Mouse (Mus musculus): Measurements from ENCODE around the gene Macrod1. TPM values are rescaled to one million over a fixed set of nuclear protein-coding genes. Genes with fewer than 3 reads are reported as not detected.
A peak's percentile ranks its signal among the peaks of the same experiment; 100 is the strongest.

The Macrod1 gene
- polyA plus RNA-seq, 1 experiment from 2014 or later, result 3.3 TPM

DNA sequence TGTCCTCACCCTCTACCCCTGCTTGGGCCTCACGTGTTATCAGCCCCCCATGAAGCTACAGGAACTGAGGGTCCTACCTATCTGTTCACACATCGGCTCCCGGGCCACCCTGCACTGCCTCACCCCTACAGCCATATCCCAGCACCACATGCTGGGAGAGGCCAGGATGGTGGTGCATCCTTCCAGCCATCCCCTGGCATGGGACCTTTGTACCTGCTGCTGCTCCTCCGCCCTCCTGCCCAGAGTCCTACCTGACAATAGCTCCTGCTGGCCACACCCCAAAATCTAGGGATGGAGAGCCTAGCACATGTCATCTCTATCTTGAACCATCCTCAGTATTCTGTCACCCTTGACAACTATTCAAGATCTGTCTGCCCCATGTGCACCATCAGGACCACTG lies 132.4 kb downstream of the Macrod1 start:
- no peak overlapping the region for H3K27ac ChIP-seq (ENCODE audit: low read depth, low read length)
- ATAC-seq (ENCODE audit: insufficient read depth, low FRiP score, low TSS enrichment) (no peak), DNase-seq (ENCODE audit: low spot score) (no peak)
- no peak overlapping the region for H3K4me3 ChIP-seq (ENCODE audit: low read depth, low read length)
- no peak overlapping the region for H3K9ac ChIP-seq (ENCODE audit: low read length)
- H3K4me1 ChIP-seq (ENCODE audit: control insufficient read depth, insufficient read depth, low read length), result peaks cover 25% of the 10 kb centered on the region
- no peak overlapping the region for H3K4me2 ChIP-seq (ENCODE audit: low read depth)
- peaks cover 25% of the 10 kb centered on the region for H3K27me3 ChIP-seq (ENCODE audit: control insufficient read depth, insufficient read depth, low read length)
- 68% methylated on average over 4 of the region's 4 CpGs for WGBS
- no peaks in the 10 kb centered on the region for H3K9me3 ChIP-seq (ENCODE audit: control insufficient read depth, low read length)
- no peaks in the 10 kb centered on the region for H3K36me3 ChIP-seq (ENCODE audit: control insufficient read depth, insufficient read depth, low read length)

DNA sequence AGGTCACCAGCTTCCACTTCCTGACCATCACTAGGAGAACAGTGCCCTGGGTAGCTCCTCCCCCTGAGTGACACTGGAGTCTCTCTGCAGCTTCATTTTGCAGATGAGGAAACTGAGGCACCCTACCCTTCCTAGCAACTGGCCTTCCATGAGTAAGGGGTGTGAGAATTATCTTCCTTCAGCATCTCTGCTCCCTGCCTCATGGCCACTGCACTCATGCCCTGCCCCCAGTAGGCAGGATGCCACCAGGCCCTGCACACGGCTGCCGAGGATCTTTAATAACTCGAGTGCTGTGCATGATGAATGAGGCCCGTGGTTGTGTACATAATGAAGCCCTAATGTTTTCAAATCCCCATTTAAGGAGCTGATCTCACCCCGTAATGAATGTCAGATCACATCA lies 134.4 kb downstream of the Macrod1 start:
- 73% methylated on average over 5 of the region's 5 CpGs for WGBS

DNA sequence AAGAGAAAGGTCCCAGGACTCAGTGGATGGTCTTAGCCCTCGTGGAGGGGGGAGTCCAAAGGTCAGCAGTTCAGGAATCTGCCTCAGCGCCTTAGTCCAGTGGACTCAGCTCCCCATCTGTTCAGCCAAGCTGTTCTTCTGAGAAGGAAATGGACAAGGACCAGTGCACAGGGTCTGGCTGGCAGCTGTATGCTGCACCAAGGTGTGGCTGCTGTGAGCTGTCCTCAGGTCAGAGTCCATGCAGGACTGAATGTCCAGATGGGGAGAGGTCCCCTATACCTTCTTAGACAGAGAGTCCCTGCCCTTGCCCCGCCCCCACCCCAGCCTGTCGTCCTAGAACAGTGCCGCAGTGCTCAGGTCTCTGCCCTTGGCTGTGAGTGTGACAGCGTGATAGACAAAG lies 135.0 kb downstream of the Macrod1 start:
- no peak for DNase-seq (ENCODE audit: low spot score)

More for the DNA sequence above, 134.4 kb downstream of the Macrod1 start:
- Histone ChIP-seq H3K4me1 (ENCODE audit: control insufficient read depth, insufficient read depth, low read length) (peaks cover 17% of the 10 kb centered on the region), H3K27ac (ENCODE audit: low read depth, low read length) (no peak overlapping the region), H3K36me3 (ENCODE audit: control insufficient read depth, insufficient read depth, low read length) (no peaks in the 10 kb centered on the region), H3K9me3 (ENCODE audit: control insufficient read depth, low read length) (no peaks in the 10 kb centered on the region), H3K4me2 (ENCODE audit: low read depth) (no peak overlapping the region), H3K4me3 (ENCODE audit: low read depth, low read length) (no peak overlapping the region), H3K27me3 (ENCODE audit: control insufficient read depth, insufficient read depth, low read length) (peaks cover 27% of the 10 kb centered on the region), H3K9ac (ENCODE audit: low read length) (no peak overlapping the region)
- DNase-seq (ENCODE audit: low spot score) (no peak), ATAC-seq (ENCODE audit: insufficient read depth, low FRiP score, low TSS enrichment) (no peak)

DNA sequence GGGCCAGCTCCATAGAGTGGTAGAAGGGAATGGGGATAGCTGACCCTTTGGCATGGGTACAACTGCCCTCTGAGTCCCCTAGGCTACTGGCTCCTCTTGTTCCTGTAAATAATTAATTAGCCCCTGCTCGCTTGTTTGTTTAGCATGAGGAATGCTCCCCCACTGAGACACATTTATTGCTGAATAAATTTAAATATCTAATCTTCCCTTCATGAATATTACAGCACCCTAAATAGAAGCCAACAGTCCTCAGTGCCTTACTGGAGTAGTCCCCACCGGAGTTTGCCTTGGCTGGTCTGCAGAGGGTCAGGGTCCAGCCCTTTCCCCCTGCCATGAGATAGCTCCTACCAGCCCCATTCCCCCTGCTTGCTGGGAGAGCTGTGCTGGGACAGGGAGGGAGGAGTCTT lies 136.0 kb downstream of the Macrod1 start:
- Histone ChIP-seq H3K4me2 (ENCODE audit: low read depth) (no peak overlapping the region), H3K27me3 (ENCODE audit: control insufficient read depth, insufficient read depth, low read length) (peaks cover 19% of the 10 kb centered on the region), H3K36me3 (ENCODE audit: control insufficient read depth, insufficient read depth, low read length) (no peaks in the 10 kb centered on the region), H3K27ac (ENCODE audit: low read depth, low read length) (no peak overlapping the region), H3K9ac (ENCODE audit: low read length) (no peak overlapping the region), H3K4me3 (ENCODE audit: low read depth, low read length) (no peak overlapping the region), H3K9me3 (ENCODE audit: control insufficient read depth, low read length) (no peaks in the 10 kb centered on the region), H3K4me1 (ENCODE audit: control insufficient read depth, insufficient read depth, low read length) (peaks cover 16% of the 10 kb centered on the region)
- no peak for DNase-seq (ENCODE audit: low spot score)
- WGBS, result 38% methylated on average over 2 of the region's 2 CpGs
- ATAC-seq (ENCODE audit: insufficient read depth, low FRiP score, low TSS enrichment), result no peak

More for the DNA sequence above, 135.0 kb downstream of the Macrod1 start:
- 39% methylated on average over 6 of the region's 6 CpGs for whole genome bisulfite sequencing
- no peak overlapping the region for H3K9ac ChIP-seq (ENCODE audit: low read length)
- no peaks in the 10 kb centered on the region for H3K9me3 ChIP-seq (ENCODE audit: control insufficient read depth, low read length)
- H3K4me1 ChIP-seq (ENCODE audit: control insufficient read depth, insufficient read depth, low read length), result peaks cover 15% of the 10 kb centered on the region
- no peak overlapping the region for H3K27ac ChIP-seq (ENCODE audit: low read depth, low read length)
- H3K27me3 ChIP-seq (ENCODE audit: control insufficient read depth, insufficient read depth, low read length), result peaks cover 27% of the 10 kb centered on the region
- no peak overlapping the region for H3K4me3 ChIP-seq (ENCODE audit: low read depth, low read length)
- H3K4me2 ChIP-seq (ENCODE audit: low read depth), result no peak overlapping the region
- no peaks in the 10 kb centered on the region for H3K36me3 ChIP-seq (ENCODE audit: control insufficient read depth, insufficient read depth, low read length)
- no peak for ATAC-seq (ENCODE audit: insufficient read depth, low FRiP score, low TSS enrichment)

DNA sequence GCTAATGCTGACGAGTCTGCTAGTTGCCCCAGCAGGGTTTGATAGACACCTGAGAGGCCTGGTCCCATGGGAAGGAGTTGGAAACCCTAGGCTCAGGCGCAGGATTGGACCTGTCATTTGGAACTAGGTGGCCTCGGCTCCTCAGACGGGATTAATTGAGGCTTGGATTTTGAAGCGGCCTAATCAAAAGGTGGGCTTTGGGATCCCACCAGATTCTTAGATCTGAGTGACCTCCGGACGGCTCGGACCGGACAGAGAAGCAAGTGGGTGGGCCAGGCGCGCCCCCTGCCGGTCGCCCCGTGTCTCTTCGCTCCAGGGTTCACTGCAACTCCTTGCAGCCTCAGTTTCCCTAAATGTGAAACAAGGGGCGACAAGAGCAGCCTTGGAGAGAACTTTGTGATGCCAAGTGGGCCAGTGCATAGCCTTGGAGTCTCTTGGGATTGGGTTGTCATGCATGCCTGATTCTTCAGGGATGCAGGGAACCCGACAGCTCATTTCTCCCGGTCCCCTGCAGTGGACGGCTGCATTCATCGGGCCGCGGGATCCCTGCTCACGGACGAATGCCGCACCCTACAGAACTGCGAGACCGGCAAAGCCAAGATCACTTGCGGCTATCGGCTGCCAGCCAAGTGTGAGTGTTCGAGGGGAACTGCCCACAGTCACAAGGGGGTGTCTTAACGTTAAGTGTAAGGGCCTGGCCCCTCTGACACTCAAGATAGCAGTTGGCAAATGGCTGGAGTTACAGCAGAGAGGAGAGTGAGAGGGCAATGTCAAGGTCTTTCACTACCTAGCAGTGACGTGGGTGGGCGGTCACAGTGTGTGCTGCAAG lies 139.5 kb downstream of the Macrod1 start:
- Histone ChIP-seq H3K9me3 (ENCODE audit: control insufficient read depth, low read length) (no peaks in the 10 kb centered on the region), H3K27ac (ENCODE audit: low read depth, low read length) (no peak overlapping the region), H3K27me3 (ENCODE audit: control insufficient read depth, insufficient read depth, low read length) (peaks cover 8% of the 10 kb centered on the region), H3K9ac (ENCODE audit: low read length) (no peak overlapping the region), H3K4me2 (ENCODE audit: low read depth) (no peak overlapping the region), H3K36me3 (ENCODE audit: control insufficient read depth, insufficient read depth, low read length) (peaks cover 13% of the 10 kb centered on the region), H3K4me1 (ENCODE audit: control insufficient read depth, insufficient read depth, low read length) (peaks cover 15% of the 10 kb centered on the region; the same call in 1 of the 2 replicates), H3K4me3 (ENCODE audit: low read depth, low read length) (no peak overlapping the region)
- DNase-seq (ENCODE audit: low spot score) (peak; percentile 74), ATAC-seq (ENCODE audit: insufficient read depth, low FRiP score, low TSS enrichment) (no peak)
- 18% methylated on average over 33 of the region's 33 CpGs for WGBS

DNA sequence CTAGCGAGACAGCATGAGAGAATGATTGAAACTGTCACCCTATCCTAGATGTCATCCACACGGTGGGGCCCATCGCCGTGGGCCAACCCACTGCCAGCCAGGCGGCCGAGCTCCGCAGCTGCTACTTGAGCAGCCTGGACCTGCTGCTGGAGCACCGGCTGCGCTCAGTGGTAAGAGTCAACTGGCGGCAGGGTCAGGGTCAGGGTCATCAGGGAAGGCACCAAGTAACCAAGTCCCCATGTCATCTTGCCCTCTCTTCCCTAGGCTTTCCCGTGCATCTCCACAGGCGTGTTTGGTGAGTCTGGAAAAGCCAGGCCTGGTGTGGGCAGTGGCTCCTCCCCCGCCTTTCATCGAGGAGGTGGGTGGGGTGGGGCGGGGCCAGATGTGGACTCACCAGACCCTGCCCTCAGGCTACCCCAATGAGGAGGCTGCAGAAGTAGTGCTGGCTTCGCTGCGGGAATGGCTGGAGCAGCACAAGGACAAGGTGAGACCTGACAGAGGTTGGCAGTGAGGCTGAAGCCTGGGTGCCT lies 140.2 kb downstream of the Macrod1 start:
- Histone ChIP-seq H3K36me3 (ENCODE audit: control insufficient read depth, insufficient read depth, low read length) (peaks cover 13% of the 10 kb centered on the region), H3K9me3 (ENCODE audit: control insufficient read depth, low read length) (no peaks in the 10 kb centered on the region), H3K27ac (ENCODE audit: low read depth, low read length) (no peak overlapping the region), H3K4me1 (ENCODE audit: control insufficient read depth, insufficient read depth, low read length) (peaks cover 15% of the 10 kb centered on the region; the same call in 1 of the 2 replicates), H3K4me2 (ENCODE audit: low read depth) (no peak overlapping the region), H3K9ac (ENCODE audit: low read length) (0 out of 2 replicates have a peak overlapping the region, but pooled peaks have one; percentile 14), H3K4me3 (ENCODE audit: low read depth, low read length) (no peak overlapping the region), H3K27me3 (ENCODE audit: control insufficient read depth, insufficient read depth, low read length) (peaks cover 4% of the 10 kb centered on the region)
- DNase-seq (ENCODE audit: low spot score) (peak; percentile 63), ATAC-seq (ENCODE audit: insufficient read depth, low FRiP score, low TSS enrichment) (peak; percentile 45)
- WGBS, result 11% methylated on average over 17 of the region's 17 CpGs

DNA sequence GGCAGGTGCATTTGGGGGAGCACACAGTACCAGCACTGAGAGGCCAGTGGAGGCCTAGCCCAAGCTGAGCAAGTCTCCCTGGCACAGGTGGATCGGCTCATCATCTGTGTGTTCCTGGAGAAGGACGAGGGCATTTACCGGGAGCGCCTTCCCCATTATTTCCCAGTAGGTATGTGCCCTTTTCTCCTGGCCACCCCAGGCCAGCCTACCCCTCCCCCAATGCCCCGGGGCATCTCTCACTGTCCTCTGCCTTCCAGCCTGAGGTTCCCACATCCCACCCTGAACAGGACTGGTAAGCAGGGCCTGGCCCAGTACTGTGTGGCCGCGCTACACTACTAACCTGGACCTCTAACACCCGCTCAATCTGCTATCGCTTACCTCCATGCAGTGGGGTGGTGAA lies 140.8 kb downstream of the Macrod1 start:
- no peak for DNase-seq (ENCODE audit: low spot score)
- WGBS, result 91% methylated on average over 8 of the region's 9 CpGs
- H3K4me3 ChIP-seq (ENCODE audit: low read depth, low read length), result no peak overlapping the region

DNA sequence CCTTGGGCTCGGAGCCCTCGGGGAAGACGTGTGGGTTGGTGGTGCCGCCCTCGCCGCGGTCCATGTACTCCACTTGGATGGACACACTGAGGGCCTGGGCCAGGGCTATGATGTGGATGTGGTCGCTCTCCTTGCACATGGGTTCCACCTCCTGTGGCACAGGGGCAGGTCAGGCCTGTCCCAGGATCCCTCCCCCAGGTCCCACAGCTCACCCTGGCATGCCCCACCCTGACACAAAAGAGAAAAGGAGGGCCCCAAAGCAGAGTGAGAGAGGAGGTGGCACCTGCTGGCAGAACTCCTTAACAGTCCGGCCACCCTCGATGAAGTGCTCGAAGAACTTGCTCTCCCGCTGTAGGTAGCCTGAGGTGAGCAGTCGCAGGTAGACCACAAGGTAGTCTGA lies 142.5 kb downstream of the Macrod1 start:
- Histone ChIP-seq H3K4me2 (ENCODE audit: low read depth) (no peak overlapping the region), H3K27ac (ENCODE audit: low read depth, low read length) (no peak overlapping the region), H3K9ac (ENCODE audit: low read length) (no peak overlapping the region), H3K36me3 (ENCODE audit: control insufficient read depth, insufficient read depth, low read length) (peaks cover 26% of the 10 kb centered on the region), H3K4me3 (ENCODE audit: low read depth, low read length) (no peak overlapping the region), H3K4me1 (ENCODE audit: control insufficient read depth, insufficient read depth, low read length) (peaks cover 13% of the 10 kb centered on the region; the same call in 1 of the 2 replicates), H3K27me3 (ENCODE audit: control insufficient read depth, insufficient read depth, low read length) (peaks cover 4% of the 10 kb centered on the region), H3K9me3 (ENCODE audit: control insufficient read depth, low read length) (no peaks in the 10 kb centered on the region)
- DNase-seq (ENCODE audit: low spot score) (no peak), ATAC-seq (ENCODE audit: insufficient read depth, low FRiP score, low TSS enrichment) (no peak)
- WGBS, result 96% methylated on average over 13 of the region's 13 CpGs

More for the DNA sequence above, 140.8 kb downstream of the Macrod1 start:
- Histone ChIP-seq H3K9me3 (ENCODE audit: control insufficient read depth, low read length) (no peaks in the 10 kb centered on the region), H3K36me3 (ENCODE audit: control insufficient read depth, insufficient read depth, low read length) (peaks cover 13% of the 10 kb centered on the region), H3K4me1 (ENCODE audit: control insufficient read depth, insufficient read depth, low read length) (peaks cover 15% of the 10 kb centered on the region; the same call in 1 of the 2 replicates), H3K27me3 (ENCODE audit: control insufficient read depth, insufficient read depth, low read length) (peaks cover 4% of the 10 kb centered on the region), H3K9ac (ENCODE audit: low read length) (no peak overlapping the region), H3K4me2 (ENCODE audit: low read depth) (no peak overlapping the region), H3K27ac (ENCODE audit: low read depth, low read length) (no peak overlapping the region)
- ATAC-seq (ENCODE audit: insufficient read depth, low FRiP score, low TSS enrichment), result no peak; the same call in 1 of the 2 replicates

DNA sequence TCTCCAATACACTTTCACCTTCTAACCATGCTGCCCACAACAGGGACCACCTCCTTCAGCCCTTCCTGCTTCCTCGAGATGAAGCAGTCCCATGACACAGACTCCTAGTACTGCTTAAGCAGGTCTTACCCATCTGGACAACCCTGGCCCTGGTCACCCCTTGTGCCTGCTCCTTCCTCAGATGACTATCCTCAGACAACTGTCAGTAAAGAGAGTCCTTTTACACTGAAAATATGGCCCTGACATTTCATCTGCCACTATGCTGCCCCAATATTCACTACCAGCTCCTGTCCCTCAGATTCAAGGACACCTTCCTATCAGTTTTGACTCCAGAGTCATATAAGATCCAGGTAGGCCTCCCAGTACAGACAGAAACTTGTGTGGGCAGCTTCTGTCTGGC lies 143.8 kb downstream of the Macrod1 start:
- peaks cover 27% of the 10 kb centered on the region for H3K36me3 ChIP-seq (ENCODE audit: control insufficient read depth, insufficient read depth, low read length)
- DNase-seq (ENCODE audit: low spot score), result no peak
- peaks cover 23% of the 10 kb centered on the region for H3K4me1 ChIP-seq (ENCODE audit: control insufficient read depth, insufficient read depth, low read length)
- H3K27ac ChIP-seq (ENCODE audit: low read depth, low read length), result no peak overlapping the region
- no peak for ATAC-seq (ENCODE audit: insufficient read depth, low FRiP score, low TSS enrichment)
- H3K27me3 ChIP-seq (ENCODE audit: control insufficient read depth, insufficient read depth, low read length), result no peaks in the 10 kb centered on the region
- H3K9me3 ChIP-seq (ENCODE audit: control insufficient read depth, low read length), result no peaks in the 10 kb centered on the region
- no peak overlapping the region for H3K4me3 ChIP-seq (ENCODE audit: low read depth, low read length)
- 67% methylated on average over 1 of the region's 1 CpGs for WGBS
- no peak overlapping the region for H3K4me2 ChIP-seq (ENCODE audit: low read depth)
- no peak overlapping the region for H3K9ac ChIP-seq (ENCODE audit: low read length)
